Mouse (Mus musculus) left cerebral cortex, adult 2 months (tissue): Measurements from ENCODE around the gene Cstf1. TPM values are rescaled to one million over a fixed set of nuclear protein-coding genes. Genes with fewer than 3 reads are reported as not detected.

Experiments used
- DNase-seq, 2 experiments: peaks; one replicate each; pipeline ENCODE4 v3.0.0; 2021 to 2022; ENCODE audit warnings: low spot score in 2 of 2, mixed read lengths in 1 of 2; ENCODE audit errors: extremely low spot score in 1 of 2
- H3K27ac ChIP-seq: fragments of 200-600 bp; 2 replicates; pipeline ENCODE4 v1.8.1; 2022
- H3K4me3 ChIP-seq: fragments of 200-600 bp; 2 replicates; pipeline ENCODE4 v1.8.1; 2022
- CTCF ChIP-seq: fragments of 200-600 bp; IDR thresholded peaks from 2 replicates; pipeline ENCODE4 v1.8.1; 2022; ENCODE audit warnings: antibody characterized with exemption, mild to moderate bottlenecking, moderate library complexity
- intact Hi-C: fragments of 180-260 bp; cut with DNase I; formaldehyde crosslinking; loops from one replicate; pipeline ENCODE4 v1.15.1; 2025
- total RNA-seq, 2 experiments: library from RNA; stranded (reverse); gene quantifications; 2 replicates each; pipeline ENCODE4 v1.2.3; 2021

The Cstf1 gene
- total RNA-seq, 2 experiments from 2014 or later: 22.1 to 23.8 TPM

DNA sequence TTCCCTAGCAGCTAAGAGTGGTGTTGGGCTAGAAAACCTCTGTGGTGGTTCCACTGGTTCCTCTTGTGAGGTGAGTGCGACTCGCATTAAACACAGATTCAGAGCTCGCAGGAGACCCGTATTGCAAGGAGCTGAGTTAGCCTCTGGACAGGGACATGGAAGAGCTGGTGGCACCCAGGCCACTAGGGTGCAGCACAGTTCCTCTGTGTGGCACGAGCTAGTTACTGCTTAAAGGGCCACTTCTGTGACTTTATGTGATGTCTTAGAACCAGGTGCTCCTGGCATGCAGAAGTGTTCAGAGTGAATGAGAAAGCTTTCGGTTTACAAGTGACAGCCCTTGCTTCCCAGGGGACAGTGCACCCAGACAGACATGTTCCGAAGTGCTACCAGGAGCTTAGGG lies 7.9 kb downstream of the Cstf1 start:
- intact Hi-C loops: no loop called here
- no peak overlapping the region for H3K4me3 ChIP-seq
- H3K27ac ChIP-seq: no peak overlapping the region
- TF ChIP-seq CTCF: peak; percentile 67
- DNase-seq: peak; percentile 40 to 45

- TF ChIP-seq CTCF: no peak
- no peak for DNase-seq
- Histone ChIP-seq H3K4me3 (no peak overlapping the region), H3K27ac (no peak overlapping the region)
- intact Hi-C loops: no loop called here
Measured at GRCm38 (mm10) chr2:172380513-172380912, 10.0 kb downstream of the Cstf1 start.

GRCm38 (mm10) chr2:172381341-172381740 lies 10.9 kb downstream of the Cstf1 start:
- no peak for DNase-seq
- TF ChIP-seq CTCF: no peak
- Histone ChIP-seq H3K4me3 (no peak overlapping the region), H3K27ac (no peak overlapping the region)
- intact Hi-C loops: no loop called here

DNA sequence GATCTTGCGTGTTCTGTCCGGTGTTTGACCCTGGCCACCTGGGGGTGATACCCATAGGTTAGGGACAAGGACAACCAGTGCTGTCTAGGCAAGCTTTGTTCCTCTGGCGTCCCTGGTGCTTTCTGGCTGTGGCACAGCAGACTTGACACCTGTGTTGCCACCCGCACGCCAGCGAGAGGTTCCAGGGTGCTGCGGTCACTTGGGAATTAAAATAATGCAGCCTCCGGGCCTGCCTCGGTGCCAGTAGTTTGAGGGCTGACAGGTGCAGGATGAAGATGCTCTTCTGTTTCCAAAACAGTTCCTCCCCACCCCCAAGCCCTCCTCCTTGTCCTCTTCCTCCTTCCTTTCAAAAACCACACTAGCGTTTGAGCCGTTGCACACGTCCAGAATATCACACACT lies 11.4 kb downstream of the Cstf1 start:
- intact Hi-C loops: no loop called here
- DNase-seq: no peak
- TF ChIP-seq CTCF: no peak
- Histone ChIP-seq H3K27ac (no peak overlapping the region), H3K4me3 (no peak overlapping the region)

GRCm38 (mm10) chr2:172384715-172385114 lies 14.2 kb downstream of the Cstf1 start:
- TF ChIP-seq CTCF: no peak
- H3K4me3 ChIP-seq: no peak overlapping the region
- no peak overlapping the region for H3K27ac ChIP-seq
- intact Hi-C loops: no loop called here
- no peak for DNase-seq

- TF ChIP-seq CTCF: no peak
- H3K27ac ChIP-seq: no peak overlapping the region
- H3K4me3 ChIP-seq: no peak overlapping the region
- intact Hi-C loops: loop anchor here (5.0 kb wide), 1 partner anchor 47 kb away; no protein-coding TSS in a partner anchor
- no peak for DNase-seq
Measured at GRCm38 (mm10) chr2:172390341-172390740, 19.9 kb downstream of the Cstf1 start.

DNA sequence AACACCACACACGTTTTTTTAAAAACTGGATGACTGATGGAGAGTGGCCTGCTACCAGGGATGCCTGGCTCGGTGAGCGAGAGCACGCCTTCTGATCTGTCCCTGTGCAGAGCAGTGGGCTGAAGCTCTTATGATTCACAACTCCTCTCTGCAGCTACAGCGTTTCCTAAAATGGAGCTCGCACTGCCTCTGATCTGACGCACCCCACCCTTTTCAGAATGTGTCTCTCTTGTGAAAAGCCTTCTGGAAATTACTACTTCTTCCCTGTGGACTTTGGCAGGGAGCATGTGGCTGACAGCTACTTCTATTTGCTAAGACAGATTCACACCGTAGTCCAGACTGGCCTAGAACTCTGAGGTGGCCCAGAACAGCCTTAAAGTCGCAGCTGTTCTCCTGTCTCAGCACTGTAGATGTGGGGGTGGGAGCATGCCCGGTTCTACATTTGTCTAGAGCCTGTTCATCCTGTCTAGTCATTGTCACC lies 21.6 kb downstream of the Cstf1 start:
- intact Hi-C loops: loop anchor here (5.0 kb wide), 1 partner anchor 45 kb away; no protein-coding TSS in a partner anchor
- peak; percentile 47 to 53 for DNase-seq
- H3K4me3 ChIP-seq: no peak overlapping the region
- no peak for TF ChIP-seq CTCF
- H3K27ac ChIP-seq: peak overlapping the region; percentile 53

DNA sequence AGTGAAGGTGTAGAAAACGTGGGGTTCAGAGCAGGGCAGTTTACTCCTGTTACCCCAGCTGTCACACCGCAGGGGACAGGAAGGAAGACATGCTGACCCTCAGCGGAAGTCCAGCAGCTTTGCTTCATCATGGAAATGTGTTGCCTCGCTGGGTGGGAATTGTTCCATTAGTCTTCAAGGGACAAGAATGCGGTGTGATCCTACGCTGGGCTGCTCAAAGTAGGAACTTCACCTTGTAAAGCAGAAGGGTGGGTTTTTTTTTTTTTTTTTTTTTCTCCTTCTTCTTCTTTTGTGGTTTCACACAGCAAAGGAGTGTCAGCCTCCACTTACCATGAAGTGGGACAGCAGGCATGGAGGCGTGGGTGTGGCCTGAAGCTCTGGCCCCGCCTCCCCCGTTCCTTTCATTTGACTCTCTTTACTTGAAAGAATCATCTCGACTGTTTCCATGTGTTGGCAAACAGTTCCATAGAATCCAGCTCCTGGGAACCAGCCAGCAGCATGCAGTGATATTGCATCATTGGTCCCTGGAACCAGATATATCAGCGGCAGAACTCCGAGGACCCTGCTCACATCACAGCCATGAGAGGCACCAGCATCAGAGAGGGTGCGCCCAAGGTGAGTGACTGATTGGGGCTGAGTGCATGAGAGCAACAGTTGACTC lies 23.0 kb downstream of the Cstf1 start, which contains the start of gene Cass4:
Gene Cass4, plus strand, starts transcription at position 404 of the 661 bp plus-strand sequence.
- TF ChIP-seq CTCF: no peak
- intact Hi-C loops: loop anchor here (5.0 kb wide), 1 partner anchor 44 kb away; no protein-coding TSS in a partner anchor
- no peak for DNase-seq
- H3K27ac ChIP-seq: peak within 1 kb of the TSS; percentile 53; the same call in 1 of the 2 replicates
- H3K4me3 ChIP-seq: no peak within 1 kb of the TSS

GRCm38 (mm10) chr2:172394052-172394392 lies 23.5 kb downstream of the Cstf1 start:
- intact Hi-C loops: loop anchor here (5.0 kb wide), 1 partner anchor 43 kb away; no protein-coding TSS in a partner anchor
- H3K27ac ChIP-seq: no peak overlapping the region
- H3K4me3 ChIP-seq: no peak overlapping the region
- DNase-seq: no peak
- no peak for TF ChIP-seq CTCF

DNA sequence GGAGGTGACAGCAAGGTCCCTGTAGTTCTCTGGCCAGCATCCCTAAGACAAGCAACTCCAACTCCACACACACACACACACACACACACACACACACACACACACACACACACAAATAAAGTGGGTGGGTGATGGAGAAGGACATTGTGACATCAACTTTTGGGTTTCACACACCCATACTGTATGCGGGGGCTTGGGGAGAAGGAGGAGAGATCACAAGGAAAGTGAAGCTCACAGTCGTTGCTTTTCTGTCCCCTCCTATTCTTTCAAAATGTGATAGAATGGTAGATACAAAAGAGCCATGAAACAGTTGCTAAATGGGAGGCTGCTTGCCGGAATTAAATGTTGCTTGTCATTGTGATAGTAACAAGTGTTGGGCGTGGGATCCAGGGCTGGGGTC lies 24.2 kb downstream of the Cstf1 start:
- intact Hi-C loops: loop anchor here (5.0 kb wide), 1 partner anchor 43 kb away; no protein-coding TSS in a partner anchor
- Histone ChIP-seq H3K4me3 (no peak overlapping the region), H3K27ac (no peak overlapping the region)
- no peak for TF ChIP-seq CTCF
- DNase-seq: no peak

GRCm38 (mm10) chr2:172395961-172396360 lies 25.5 kb downstream of the Cstf1 start:
- H3K27ac ChIP-seq: no peak overlapping the region
- DNase-seq: no peak
- H3K4me3 ChIP-seq: no peak overlapping the region
- intact Hi-C loops: no loop called here
- no peak for TF ChIP-seq CTCF

- Histone ChIP-seq H3K4me3 (no peak overlapping the region), H3K27ac (no peak overlapping the region)
- no peak for TF ChIP-seq CTCF
- no peak for DNase-seq
- intact Hi-C loops: no loop called here
Measured at GRCm38 (mm10) chr2:172399901-172400300, 29.4 kb downstream of the Cstf1 start.

- intact Hi-C loops: no loop called here
- Histone ChIP-seq H3K4me3 (no peak overlapping the region), H3K27ac (no peak overlapping the region)
- TF ChIP-seq CTCF: no peak
- no peak for DNase-seq
Measured at GRCm38 (mm10) chr2:172401116-172401825, 30.8 kb downstream of the Cstf1 start.
